Mouse (Mus musculus) ES-E14 (cell line): ENCODE measurements at regions not wholly inside any gene's neighbourhood (a gene's known extent, or its start where the extent isn't known, plus 50 kb on each side); places are given as distances from the start of the nearest gene placed in this dataset.

Experiments used
- DNase-seq: peaks from one replicate; pipeline ENCODE4 v3.0.0-alpha.2; 2013; ENCODE audit warnings: low read depth, low spot score
- H3K27ac ChIP-seq: 2 replicates; pipeline ENCODE4 v1.5.1; 2012; ENCODE audit warnings: low read depth, mild to moderate bottlenecking, low read length, moderate library complexity, mixed read lengths; ENCODE audit not compliant: poor library complexity, insufficient read depth, severe bottlenecking
- H3K36me3 ChIP-seq: 2 replicates; pipeline ENCODE4 v1.6.1; 2012; ENCODE audit warnings: mild to moderate bottlenecking, low read length, moderate library complexity, mixed read lengths; ENCODE audit not compliant: control insufficient read depth, poor library complexity, insufficient read depth, severe bottlenecking
- H3K4me1 ChIP-seq, 2 experiments: fragments of 150-350 bp in 1 of 2; sonication (generic) in 1 of 2; 2 replicates each; pipeline ENCODE4 v1.6.1; 2012; ENCODE audit warnings: low read length in 2 of 2, mild to moderate bottlenecking in 1 of 2, mixed read lengths in 1 of 2; ENCODE audit not compliant: control insufficient read depth in 2 of 2, insufficient read depth in 2 of 2, poor library complexity in 1 of 2
- H3K4me3 ChIP-seq, 2 experiments: fragments of 150-350 bp in 1 of 2; sonication (generic) in 1 of 2; 2 replicates each; pipeline ENCODE4 v1.5.1; 2012; ENCODE audit warnings: low read length in 2 of 2, low read depth in 1 of 2, mild to moderate bottlenecking in 1 of 2, mixed read lengths in 1 of 2; ENCODE audit not compliant: insufficient read depth in 1 of 2, poor library complexity in 1 of 2, severe bottlenecking in 1 of 2
- H3K9ac ChIP-seq: 2 replicates; pipeline ENCODE4 v1.6.1; 2012; ENCODE audit warnings: low read depth, mild to moderate bottlenecking, low read length, mixed read lengths; ENCODE audit not compliant: poor library complexity, insufficient read depth, severe bottlenecking
- H3K9me3 ChIP-seq: fragments of 150-350 bp; sonication (generic); 2 replicates; pipeline ENCODE4 v1.6.1; 2012; ENCODE audit warnings: low read depth, mild to moderate bottlenecking, low read length; ENCODE audit not compliant: control insufficient read depth, insufficient read depth
- CHD2 ChIP-seq: IDR thresholded peaks from 2 replicates; pipeline ENCODE4 v1.6.1; 2014; ENCODE audit warnings: mild to moderate bottlenecking, low read depth, low read length, inconsistent platforms
- HCFC1 ChIP-seq: IDR thresholded peaks from 2 replicates; pipeline ENCODE4 v1.6.1; 2012; ENCODE audit warnings: low read length, inconsistent platforms, borderline replicate concordance; ENCODE audit not compliant: insufficient read depth
- MAFK ChIP-seq: IDR thresholded peaks from 2 replicates; pipeline ENCODE4 v1.6.1; 2014; ENCODE audit warnings: mild to moderate bottlenecking, low read depth, low read length, inconsistent platforms; ENCODE audit not compliant: insufficient read depth
- ZC3H11A ChIP-seq: IDR thresholded peaks from 2 replicates; pipeline ENCODE4 v1.6.1; 2012; ENCODE audit warnings: low read depth, mild to moderate bottlenecking, inconsistent platforms, low read length, borderline replicate concordance
- ZNF384 ChIP-seq: IDR thresholded peaks from 2 replicates; pipeline ENCODE4 v1.6.1; 2012; ENCODE audit warnings: low read depth, low read length, inconsistent platforms
- in situ Hi-C, 2 experiments: fragments of 600-800 bp; cut with MboI; formaldehyde crosslinking; loops; one replicate each; pipeline ENCODE4 v1.15.1; 2025; ENCODE audit warnings: low sequenced_read_pairs in 2 of 2, inconsistent platforms in 1 of 2; ENCODE audit not compliant: unreplicated experiment in 2 of 2

DNA sequence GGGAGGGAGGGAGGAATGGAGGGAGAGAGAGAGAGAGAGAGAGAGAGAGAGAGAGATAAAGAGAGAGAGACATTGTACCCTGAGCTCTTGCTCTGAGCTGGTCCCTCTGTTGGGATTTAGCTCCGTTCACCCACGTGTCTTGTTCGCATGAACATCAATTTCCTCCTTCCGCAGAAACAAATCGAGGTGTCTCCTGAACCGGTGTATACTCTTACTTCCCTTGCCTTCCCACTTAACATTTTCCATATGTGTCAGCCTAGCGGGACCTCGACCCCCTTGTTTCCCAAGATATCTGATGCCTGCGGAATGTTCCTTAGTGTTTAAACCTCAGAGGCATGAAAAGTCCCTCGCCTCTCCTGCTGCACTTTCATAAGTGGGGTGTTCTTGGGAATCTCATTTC is 484.1 kb downstream of the Med13l start:
- no peak overlapping the region for H3K4me3 ChIP-seq
- DNase-seq: no peak
- no peaks in the 10 kb centered on the region for H3K9me3 ChIP-seq
- no peaks in the 10 kb centered on the region for H3K36me3 ChIP-seq
- no peak overlapping the region for H3K9ac ChIP-seq
- no peaks in the 10 kb centered on the region for H3K4me1 ChIP-seq
- TF ChIP-seq HCFC1 (no peak), ZNF384 (no peak), CHD2 (no peak), ZC3H11A (no peak), MAFK (no peak)
- H3K27ac ChIP-seq: no peak overlapping the region
- in situ Hi-C loops: no loop called here

DNA sequence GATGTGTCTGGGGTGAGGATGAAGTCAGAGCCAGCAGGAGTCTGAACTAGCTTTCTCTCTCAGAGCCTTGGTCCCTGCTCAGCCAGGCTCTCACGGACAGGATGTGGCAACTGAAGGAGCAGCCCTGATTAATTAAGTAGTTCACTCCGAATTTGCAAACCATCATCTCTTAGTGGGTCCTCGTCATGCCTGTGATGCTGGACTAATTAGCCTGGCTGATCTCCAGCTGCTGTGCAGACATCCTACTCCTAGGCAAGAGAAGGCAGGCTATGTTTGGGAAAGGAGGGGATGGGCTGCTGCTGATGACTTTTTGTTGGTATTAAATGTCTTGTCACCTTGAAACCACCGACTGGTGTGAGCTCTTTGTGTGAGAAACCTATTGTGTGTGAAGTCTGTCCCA is 487.1 kb downstream of the Med13l start:
- H3K27ac ChIP-seq: no peak overlapping the region
- in situ Hi-C loops: no loop called here
- DNase-seq: no peak
- TF ChIP-seq MAFK (no peak), ZC3H11A (no peak), ZNF384 (no peak), HCFC1 (no peak), CHD2 (no peak)
- H3K9ac ChIP-seq: no peak overlapping the region
- H3K4me1 ChIP-seq: no peaks in the 10 kb centered on the region
- H3K4me3 ChIP-seq: no peak overlapping the region
- H3K36me3 ChIP-seq: no peaks in the 10 kb centered on the region
- no peaks in the 10 kb centered on the region for H3K9me3 ChIP-seq

DNA sequence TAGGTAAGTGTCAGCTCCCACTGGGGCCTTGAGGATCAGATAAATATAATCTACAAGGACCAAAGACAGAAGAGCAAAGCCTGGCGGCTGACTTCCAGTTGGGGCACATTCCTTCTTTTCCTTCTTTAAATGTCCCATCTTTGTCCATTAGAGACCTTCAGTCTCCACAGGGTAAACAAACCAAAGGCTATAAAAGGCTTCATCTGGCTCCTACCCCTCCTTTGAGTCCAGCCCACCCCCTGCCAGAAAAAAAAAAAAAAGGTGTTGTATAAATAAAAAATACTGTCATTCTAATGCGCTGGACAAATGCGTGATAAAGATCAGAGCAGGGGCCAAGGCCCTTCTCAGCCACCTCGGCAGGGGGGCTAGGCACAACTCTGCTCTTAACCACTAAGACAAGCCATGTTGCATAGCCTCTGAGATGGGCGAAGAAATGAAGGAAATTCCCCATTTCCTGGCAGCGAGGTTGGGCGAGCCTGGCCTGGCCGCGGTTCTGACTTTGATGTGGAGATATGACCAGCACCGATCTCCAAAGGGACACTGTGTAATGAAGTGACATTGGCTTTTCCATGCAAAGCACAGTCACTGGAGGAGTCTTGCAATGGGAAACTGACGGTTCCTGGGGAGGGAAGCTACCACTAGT is 492.0 kb downstream of the Med13l start:
- in situ Hi-C loops: no loop called here
- DNase-seq: no peak
- H3K27ac ChIP-seq: no peak overlapping the region

DNA sequence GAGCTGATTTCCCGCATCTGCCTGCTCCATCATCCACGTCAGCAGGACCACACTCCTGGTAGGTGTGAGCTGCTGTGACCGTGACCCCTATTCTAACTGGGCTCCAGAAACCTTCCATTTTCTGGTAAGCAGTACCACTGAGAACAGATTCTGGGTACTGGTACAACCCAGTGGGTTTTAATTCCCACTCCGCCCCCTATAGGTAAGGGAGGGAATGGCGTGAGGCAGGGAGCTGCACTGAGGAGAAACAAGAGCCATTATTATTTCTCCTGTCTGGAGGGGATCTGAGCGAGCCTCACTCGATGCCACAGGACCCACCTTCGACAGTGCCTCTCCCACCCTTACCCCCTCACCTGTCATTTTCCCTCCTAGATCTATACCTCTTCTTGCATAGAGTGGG is 493.3 kb downstream of the Med13l start:
- Histone ChIP-seq H3K9ac (no peak overlapping the region), H3K27ac (no peak overlapping the region), H3K9me3 (no peaks in the 10 kb centered on the region), H3K4me3 (no peak overlapping the region), H3K36me3 (no peaks in the 10 kb centered on the region), H3K4me1 (peaks cover 0 to 7% of the 10 kb centered on the region in 2 experiments; a peak in 1 of 4 replicates)
- peak; percentile 47 for DNase-seq
- TF ChIP-seq MAFK (no peak), CHD2 (no peak), ZNF384 (no peak), ZC3H11A (no peak), HCFC1 (no peak)
- in situ Hi-C loops: no loop called here

More for the DNA sequence above, 492.0 kb downstream of the Med13l start:
- Histone ChIP-seq H3K36me3 (no peaks in the 10 kb centered on the region), H3K4me3 (no peak overlapping the region), H3K9ac (no peak overlapping the region), H3K4me1 (peaks cover 0 to 7% of the 10 kb centered on the region in 2 experiments; a peak in 1 of 4 replicates), H3K9me3 (no peaks in the 10 kb centered on the region)
- TF ChIP-seq MAFK: no peak
- TF ChIP-seq ZC3H11A: no peak
- TF ChIP-seq HCFC1: no peak
- TF ChIP-seq CHD2: no peak
- no peak for TF ChIP-seq ZNF384

DNA sequence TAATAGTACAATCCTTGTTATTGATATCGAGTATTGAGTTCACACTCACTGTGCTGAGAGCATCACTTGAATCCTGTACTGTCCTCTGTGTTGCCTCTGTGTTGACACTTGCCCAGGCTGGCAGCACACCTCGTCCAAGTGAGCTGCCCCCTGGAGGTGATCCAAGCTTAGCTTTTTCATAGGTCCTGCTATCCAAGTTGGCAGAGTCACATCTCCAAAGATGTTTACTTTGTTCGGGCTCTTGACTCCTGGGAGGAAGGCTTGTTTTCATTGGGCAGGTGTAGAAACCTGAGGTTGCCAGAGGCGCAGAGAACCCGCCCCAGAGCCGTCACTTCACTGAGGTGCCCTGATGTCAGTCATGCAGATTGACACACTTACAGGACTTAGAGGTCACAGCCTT is 493.9 kb downstream of the Med13l start:
- TF ChIP-seq ZC3H11A: no peak
- no peak for TF ChIP-seq MAFK
- TF ChIP-seq CHD2: no peak
- no peak for TF ChIP-seq HCFC1
- no peak for TF ChIP-seq ZNF384
- Histone ChIP-seq H3K4me3 (no peak overlapping the region), H3K4me1 (peaks cover 0 to 7% of the 10 kb centered on the region in 2 experiments; a peak in 1 of 4 replicates), H3K9me3 (no peaks in the 10 kb centered on the region), H3K36me3 (no peaks in the 10 kb centered on the region), H3K9ac (no peak overlapping the region), H3K27ac (no peak overlapping the region)
- in situ Hi-C loops: no loop called here
- DNase-seq: no peak
